Mouse (Mus musculus): ENCODE data around the gene Mtus2.

Gene Mtus2

DNA sequence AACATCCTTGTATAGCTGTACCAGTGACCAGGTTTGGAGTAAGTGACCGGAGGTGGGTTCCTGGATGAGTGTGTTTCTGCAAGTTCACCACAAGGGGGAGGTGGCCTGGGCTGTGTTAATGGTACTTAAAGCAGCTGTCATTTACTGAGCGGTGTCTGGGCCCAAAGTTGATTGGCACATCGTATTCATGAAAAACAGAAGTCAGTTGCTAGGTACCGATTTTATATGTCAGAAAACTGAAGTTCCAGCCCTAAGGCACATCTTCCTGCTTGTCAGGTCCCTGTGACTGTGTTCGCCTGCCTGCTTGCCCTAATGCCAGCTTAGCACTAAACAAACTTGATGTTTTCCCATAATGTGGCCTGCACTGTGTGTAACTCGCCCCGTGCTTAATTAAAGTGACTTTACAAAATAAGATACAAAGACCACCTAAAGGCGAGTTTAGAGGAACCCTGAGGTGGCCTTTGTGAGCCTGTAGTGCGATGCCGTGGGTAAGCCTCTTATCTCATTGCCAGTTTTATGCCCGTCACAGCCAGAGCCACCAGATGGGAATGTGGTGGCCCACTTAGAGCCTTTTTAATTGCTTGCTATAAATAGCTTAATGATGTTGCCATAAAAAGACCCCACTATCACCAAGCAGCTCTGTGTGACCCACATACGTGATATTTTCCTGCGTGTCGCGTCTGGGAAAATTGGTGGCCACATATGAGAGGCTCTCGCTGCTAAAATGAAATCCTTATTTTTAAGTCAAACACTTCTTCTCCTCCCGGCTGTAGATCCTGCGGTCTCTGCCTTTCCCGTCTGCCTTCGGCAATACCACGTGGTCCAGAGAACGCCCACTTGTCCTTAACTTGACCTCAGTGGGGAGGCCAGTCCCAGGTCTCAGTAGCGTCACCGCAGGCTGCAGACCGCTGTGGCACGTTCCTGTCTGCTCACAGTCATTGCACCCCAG lies 69.6 kb downstream of the Mtus2 start:
- in situ Hi-C loops (cut with MseI, MboI) = no loop called here

DNA sequence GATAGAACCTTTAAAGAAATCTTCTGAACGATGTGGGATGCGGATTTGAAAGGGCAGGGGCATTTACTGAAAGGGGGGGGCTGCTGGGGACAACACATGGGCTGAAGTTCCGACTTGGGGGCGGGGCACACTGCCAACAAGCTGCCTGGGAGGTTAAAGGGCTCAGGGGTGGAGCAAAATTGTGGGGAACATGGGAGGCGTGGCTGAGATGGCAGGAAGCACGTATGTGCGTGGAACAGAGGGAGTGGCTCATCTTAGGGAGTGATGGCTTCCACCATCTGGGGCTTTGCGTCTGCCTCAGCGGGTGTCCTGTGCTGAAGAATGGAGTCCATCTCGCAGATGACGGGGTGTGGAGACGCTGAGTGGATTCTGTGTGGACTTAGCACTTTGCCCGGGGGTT lies 70.9 kb downstream of the Mtus2 start:
- in situ Hi-C loops (cut with MseI, MboI) = no loop called here

DNA sequence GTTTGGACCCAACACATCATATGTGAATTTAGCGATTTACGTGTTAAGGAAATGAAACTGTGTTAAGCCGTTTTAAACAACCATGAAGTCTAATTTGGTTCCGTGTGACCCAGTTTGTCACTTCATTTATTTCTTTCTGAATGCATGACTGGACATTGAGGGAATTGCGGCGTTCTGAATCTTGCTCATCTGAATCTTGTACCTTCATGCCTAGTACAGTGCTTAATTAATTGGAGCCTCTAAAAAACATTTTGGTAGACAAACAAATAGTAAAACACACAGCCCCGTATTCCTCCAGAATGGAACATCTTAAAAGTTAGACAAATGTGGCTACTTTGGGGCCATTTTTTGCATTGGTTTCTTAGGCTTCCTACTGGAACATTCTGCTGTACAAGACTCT lies 84.5 kb downstream of the Mtus2 start:
- in situ Hi-C loops (cut with MseI, MboI) = no loop called here

DNA sequence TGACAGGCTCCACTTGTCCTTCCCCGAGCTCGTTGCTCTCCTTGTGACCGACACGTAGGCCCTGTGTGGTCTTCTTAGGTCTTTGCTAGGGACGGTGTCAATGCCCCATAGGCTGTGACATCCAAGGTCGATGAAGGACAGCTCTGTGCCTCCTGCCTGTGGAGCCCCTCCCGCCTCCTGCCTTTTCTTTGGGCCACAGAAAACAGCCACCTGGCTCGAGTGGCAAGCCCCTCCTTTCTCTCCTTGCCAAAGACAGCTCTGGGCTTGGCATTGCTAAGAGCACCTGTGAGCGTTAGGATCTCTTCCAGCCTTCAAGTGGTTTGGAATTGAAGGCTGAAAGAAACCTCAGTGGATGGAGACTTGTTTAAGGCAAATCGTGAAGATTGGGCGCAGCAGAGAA lies 91.1 kb downstream of the Mtus2 start:
- in situ Hi-C loops (cut with MseI, MboI) = no loop called here

DNA sequence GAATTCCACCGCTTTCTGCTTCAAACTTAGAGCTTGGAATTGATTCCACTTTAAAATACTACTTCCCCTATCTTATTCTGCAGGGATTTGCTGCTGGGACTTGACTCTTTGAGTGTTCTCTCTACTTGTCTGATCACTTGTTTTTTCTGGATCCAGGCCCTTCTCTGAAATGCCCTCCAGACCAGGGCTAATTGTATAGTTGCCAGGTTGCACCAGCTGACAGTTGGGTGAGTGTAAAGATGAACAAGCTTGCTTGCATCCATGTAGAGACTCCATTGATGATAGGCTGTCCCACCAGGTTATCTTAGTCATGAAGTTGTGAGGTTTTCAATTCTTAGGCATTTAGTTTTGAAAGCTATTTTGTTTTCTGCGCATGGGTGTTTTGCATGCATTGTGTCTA lies 92.2 kb downstream of the Mtus2 start:
- in situ Hi-C loops (cut with MseI, MboI) = no loop called here

DNA sequence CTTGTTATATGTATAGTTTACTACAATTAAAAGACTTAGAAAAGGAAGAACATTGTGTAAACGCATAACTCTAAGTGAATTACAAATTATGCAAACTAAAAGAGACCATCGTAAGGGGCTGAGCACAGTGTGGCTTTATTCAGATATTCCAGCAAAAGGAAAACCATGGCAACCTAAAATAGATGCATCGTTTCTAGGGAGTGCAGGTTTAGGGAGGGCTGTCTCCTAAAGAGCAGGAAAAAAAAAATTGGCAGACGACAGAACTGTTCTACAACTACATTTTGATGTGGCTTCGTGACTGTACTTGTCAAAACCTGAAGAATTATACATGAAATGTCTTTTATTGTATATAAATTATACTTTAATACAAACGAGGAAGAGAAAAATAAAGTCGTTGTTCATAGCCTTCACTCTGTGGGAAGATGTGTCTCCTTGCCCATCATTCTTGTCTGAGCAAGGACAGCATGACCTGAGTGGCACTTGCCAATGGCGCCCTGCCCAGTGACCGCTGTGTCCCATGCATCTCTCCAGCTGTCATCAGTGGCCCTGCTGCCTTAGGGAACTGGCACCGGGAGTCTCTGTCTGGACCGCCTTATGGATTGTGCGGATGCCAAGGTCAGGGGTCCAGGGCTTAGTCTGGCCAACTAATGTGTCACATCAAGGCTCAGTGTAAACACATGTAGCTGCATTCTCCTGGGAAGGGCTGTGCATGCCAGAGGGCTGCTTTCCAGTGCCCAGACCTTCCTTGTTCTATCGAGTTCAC lies 95.9 kb downstream of the Mtus2 start:
- in situ Hi-C loops (cut with MseI, MboI) = no loop called here

DNA sequence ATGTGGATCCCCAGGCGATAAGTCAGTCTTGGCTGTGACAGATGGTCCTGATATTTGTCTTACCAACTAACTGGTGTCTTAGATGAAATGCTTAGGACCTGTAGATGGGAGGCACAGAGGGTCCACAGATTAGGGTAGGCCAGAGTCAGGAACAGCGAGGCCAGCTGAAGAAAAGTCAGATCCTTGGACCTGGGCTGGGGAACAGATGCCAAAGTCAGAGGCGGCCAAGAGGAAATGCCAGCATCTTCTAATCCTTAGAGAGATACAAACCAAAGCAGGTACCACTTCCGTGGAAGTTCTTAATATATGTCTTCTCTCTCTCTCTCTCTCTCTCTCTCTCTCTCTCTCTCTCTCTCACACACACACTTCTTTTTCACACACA lies 96.5 kb downstream of the Mtus2 start:
- in situ Hi-C loops (cut with MseI, MboI) = no loop called here

DNA sequence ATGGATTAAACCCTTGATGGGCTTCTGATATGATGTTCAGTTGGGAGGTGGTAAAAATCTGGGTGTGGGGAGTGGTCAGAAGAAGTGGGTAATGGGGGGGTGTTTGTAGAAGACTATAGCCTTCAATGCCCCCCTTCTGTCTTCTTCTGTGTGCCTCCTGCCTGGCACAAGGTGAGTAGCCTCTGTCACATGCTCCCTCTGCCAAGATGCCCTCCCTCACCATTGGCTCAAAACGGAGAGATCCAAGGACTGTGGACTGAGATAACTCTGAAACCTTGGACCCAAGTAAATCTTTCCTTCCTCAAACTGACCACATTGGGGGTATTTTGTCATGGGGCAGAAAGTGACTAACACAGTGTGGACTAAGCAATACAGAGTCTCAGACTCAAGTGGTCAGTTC lies 99.7 kb downstream of the Mtus2 start:
- in situ Hi-C loops (cut with MseI, MboI) = no loop called here

DNA sequence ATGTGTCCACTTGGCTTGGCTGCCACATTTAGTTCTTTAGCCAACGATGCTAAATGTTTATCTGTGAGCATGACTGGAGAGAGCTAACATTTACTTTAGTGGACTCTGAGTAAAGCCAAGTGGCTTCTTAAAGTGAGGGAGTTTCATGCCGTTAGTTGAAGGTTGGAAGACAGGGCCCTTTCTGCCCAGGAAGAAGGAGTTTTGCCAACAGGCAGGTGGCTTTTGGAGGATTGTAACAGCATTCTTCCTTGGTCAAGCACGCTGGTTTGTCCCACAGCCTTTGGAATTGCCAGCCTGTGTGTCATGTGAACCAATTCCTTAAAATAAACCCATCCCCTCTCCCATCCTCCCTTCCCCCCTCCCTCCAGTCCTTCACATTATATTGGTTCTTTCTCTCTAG lies 100.3 kb downstream of the Mtus2 start:
- in situ Hi-C loops (cut with MseI, MboI) = no loop called here

DNA sequence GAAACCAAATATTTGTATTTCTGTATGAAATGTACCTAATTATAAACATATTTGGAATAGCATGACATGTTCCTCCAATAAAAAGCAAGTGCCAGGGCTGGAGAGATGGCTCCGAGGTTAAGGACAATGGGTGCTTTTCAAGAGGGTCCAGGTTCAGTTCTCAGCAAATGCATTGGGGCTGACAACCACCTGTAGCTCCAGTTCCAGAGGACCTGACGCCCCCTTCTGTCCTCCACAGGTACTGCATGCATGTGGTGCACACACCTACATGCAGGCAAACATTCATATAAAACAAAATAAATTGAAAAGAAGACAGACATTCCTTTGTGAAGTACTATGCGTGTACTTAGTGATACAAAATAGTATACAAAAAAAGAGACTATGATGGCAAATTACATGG lies 102.2 kb downstream of the Mtus2 start:
- in situ Hi-C loops (cut with MseI, MboI) = no loop called here

DNA sequence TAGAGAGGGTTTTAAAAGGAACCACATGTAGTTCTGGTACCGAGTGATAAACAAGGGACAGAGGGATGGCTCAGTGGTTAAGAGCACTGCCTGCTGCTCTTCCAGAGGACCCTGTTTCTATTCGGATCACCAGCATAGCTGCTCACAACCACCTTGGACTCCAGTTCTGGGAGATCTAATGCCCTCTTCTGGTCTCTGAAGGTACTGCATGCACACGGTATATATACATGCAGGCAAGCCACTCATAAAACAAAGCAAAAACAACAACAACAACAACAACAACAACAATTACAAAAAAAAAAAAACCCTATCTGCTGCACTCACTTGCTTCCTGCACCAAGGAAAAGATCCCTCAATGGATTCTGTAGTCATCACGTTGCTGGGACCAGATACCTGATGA lies 104.7 kb downstream of the Mtus2 start:
- in situ Hi-C loops (cut with MseI, MboI) = no loop called here

DNA sequence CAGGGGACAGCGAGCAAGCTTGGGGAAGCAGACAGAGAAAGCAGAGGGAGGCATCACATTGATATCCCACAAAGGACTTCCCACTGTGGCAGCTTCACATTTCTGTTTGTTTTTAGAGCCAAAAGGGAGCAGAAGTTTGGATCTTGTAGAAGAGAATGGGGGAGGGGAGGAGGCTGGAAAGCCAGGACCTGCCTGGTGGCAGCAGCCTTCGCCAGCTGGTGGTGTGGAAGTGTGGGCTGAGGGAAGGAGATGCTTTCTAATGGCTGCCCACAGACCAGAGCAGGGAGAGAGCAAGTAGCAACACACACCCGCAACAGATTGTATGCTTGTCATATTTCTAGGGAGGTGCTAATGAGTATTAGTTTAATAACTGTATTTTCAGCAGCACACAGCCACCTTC lies 106.6 kb downstream of the Mtus2 start:
- in situ Hi-C loops (cut with MseI, MboI) = no loop called here

DNA sequence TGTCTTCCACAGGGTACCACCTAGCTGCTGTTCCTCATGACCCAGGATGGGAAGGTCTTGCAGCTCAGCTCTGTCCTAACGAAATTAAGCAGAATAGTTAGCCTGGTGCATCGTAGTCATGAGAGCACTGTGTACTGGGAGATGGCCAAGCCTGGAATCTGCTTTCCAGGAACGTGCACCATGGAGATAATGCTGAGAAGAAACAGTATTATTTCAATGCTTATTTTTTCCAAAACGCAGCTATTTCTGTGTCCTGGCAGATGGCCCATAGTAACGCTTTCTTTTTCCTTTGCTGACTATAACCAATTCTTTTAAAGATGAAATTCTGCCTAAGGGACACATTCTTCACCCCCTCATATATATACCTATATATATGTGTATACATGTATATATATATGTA lies 108.1 kb downstream of the Mtus2 start:
- in situ Hi-C loops (cut with MseI, MboI) = no loop called here

DNA sequence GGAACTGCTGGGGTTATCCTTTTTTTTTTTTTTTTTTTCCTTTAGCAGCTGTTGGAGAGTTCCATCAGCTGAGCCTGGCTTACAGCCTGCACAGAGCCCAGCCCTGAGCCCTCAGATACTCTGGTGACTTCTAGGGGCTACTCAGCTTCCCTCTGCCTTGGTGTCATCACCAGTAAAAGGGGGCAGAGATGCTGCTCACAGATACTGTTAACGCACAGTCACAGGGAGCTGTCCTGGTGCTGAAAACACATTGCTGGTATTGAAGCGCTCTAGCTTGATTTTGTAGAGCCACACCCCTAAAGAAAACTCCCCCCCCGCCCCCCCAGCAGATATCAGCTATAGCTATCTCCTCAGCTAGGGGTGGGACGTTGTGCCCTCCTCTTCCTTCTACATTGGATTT lies 112.8 kb downstream of the Mtus2 start:
- in situ Hi-C loops (cut with MseI, MboI) = no loop called here

DNA sequence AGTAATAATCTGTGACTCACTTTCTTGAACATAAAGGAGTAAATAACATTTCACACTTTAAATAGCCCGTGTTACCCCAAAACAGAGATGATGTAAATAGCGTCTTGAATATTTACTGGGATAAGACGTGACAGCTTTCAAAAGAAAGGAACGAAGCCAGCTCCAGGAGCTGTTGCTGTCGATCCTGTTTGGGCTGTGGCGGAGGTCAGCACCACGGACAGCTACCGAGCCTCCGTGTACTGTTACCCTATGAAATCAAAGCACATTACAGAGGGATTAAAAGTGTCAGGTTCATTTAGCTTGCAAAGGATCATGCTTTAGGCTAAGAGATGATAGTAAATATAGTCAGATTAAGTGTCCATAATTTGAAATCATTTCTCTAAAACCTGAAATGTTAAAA lies 114.7 kb downstream of the Mtus2 start:
- in situ Hi-C loops (cut with MseI, MboI) = no loop called here

DNA sequence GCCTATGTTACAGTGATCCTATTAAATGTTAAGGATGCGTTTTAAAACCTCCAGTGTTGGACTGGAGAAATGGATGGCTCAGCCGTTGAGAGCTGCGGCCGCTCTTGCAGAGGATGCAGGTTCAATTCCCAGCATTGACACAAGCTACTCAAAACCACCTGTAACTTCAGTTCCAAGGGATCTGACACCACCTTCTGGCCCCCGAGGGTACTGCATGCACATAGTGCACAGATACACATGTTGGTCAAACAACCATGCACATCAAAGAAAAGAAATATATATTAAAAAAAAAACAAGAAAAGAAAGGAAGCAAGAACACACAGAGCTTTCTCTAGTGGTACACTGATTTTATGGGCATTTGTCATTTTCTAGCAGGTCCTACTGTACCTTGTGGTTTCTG lies 116.3 kb downstream of the Mtus2 start:
- in situ Hi-C loops (cut with MseI, MboI) = no loop called here

DNA sequence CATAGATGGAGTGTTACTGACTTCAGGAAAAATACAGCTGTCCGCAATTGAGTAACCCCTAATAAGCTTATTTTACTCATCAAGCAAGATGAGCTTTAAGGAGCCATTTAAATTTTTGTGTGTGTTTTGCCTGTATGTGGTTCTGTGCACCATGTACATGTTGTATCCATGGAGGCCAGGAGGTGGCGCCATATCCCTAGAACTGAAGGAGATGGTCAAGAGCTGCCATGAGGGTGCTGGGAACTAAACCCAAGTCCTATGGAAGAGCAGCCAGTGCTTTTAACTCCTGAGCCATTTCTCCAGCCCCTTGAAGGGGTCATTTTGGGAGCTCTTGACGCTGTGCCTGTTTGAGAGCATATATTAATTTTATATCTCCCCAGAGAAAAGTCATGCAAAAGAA lies 122.6 kb downstream of the Mtus2 start:
- in situ Hi-C loops (cut with MseI, MboI) = loop anchor here in 1 of 2 experiments (25.0 kb wide), 1 partner anchor 158 kb away; no protein-coding TSS in a partner anchor

DNA sequence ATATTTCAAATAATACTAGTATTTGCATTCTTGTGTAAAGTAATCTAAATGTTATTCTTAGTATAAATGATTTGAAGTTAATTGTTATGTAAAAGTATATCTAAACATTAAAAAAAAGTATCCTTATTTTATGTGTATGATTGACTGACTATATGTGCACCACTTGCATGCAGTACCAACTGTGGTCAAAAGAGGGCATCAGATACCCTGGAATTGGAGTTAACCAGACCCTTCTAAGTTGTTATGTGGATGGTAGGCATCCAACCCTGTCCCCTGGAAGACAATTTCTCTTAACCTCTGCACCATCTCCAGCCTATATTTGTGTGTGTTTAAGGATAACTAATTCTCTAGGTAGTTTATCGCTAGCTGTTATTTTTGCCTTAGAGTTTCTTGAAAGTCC lies 126.4 kb downstream of the Mtus2 start:
- in situ Hi-C loops (cut with MseI, MboI) = loop anchor here in 1 of 2 experiments (25.0 kb wide), 1 partner anchor 154 kb away; no protein-coding TSS in a partner anchor

DNA sequence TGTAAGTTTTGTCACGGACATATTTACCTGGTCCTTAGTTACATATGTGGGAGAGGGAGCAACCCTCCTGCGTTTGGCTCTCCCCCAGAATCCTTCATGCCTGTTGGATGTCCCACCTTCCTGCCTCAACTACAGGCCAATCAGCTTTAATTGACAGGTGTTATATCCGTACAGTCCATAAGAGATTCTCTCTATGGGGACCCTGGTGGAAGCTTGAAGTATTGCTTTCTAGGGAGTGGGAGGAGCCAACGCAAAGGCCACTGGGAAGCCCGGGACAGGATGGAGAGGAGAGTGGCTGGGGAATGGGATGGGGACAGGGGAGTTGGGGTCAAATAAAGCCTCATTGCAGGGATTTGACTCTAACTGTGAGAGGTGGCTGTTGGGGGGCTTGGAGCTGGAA lies 127.6 kb downstream of the Mtus2 start:
- in situ Hi-C loops (cut with MseI, MboI) = loop anchor here in 1 of 2 experiments (25.0 kb wide), 1 partner anchor 153 kb away; no protein-coding TSS in a partner anchor

DNA sequence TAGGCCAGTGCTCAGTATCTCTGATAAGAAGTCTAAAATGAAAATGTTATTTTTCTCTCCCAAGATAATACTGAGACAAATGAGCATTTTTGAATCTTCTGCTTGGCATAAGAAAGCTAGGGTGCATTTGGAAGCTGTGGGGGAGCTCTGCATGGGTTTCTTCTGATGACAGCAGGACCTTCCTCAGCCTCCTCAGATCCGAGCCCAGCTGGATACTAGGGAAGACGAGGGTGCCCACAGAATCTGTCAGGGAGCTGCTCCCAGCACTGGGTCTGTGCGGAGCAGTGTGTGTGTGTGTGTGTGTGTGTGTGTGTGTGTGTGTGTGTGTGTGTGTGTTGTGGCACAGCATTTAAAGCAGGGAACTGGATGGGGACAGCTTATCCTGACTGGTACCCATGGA lies 130.7 kb downstream of the Mtus2 start:
- in situ Hi-C loops (cut with MseI, MboI) = loop anchor here in 1 of 2 experiments (25.0 kb wide), 1 partner anchor 150 kb away; no protein-coding TSS in a partner anchor

DNA sequence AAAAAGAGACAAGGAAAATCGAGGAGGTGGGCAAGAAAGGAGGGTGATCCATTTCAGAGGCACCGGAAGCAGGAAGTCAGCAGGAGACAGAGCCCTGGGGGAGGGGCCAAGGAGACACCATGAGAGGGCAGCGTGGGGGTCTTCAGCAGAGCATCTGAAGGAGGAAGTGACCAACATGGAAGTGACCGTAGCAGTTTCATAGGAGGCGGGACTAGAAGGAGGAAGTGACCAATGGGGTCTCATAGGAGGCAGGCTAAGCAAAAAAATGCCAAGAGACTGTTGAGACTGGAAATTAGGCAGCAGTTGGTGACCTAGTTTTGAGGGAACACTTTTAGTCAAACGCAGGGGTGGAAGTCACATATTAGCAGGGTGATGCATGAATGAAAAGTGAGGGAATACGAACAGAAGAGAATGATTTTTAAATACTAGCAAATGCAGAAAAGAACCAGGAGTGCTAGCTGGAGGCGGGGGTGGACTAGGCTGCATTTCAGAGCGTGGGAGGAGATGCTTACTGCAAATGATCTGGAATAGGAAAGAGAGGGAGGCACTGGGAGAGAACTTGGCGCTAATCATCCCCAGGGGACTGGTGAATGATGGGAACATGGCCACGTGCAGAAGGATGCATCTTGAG lies 133.2 kb downstream of the Mtus2 start:
- in situ Hi-C loops (cut with MseI, MboI) = loop anchor here in 1 of 2 experiments (25.0 kb wide), 1 partner anchor 147 kb away; no protein-coding TSS in a partner anchor

DNA sequence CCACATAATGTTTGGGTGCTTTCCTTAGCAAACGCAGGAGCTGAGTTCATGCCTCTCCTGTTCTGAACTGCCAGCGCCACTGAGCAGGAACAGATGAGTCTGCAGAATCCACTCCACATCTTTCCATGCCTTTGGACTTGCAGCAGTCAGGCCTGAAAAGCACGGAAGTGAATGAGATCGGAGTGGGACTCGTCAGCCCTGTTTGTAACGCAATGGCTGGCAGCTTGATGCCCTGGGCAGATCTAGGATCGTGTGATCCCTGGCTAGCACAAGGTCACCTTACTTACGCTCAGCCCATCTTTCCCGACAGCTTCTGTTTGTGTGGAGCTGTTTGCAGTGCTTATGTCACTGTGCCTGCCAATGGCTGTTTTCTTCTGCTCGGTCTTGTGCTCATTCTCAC lies 137.5 kb downstream of the Mtus2 start:
- in situ Hi-C loops (cut with MseI, MboI) = loop anchor here in 1 of 2 experiments (25.0 kb wide), 1 partner anchor 143 kb away; no protein-coding TSS in a partner anchor

Measured in mouse trophoblast stem cell (cell line).